Mouse (Mus musculus): ENCODE measurements around the gene Pick1. TPM values are rescaled to one million over a fixed set of nuclear protein-coding genes. Genes with fewer than 3 reads are reported as not detected.

Pick1 gene
- polyA plus RNA-seq (2012; rRNA removed): 48.6 and 52.6 TPM in 2 replicates

DNA sequence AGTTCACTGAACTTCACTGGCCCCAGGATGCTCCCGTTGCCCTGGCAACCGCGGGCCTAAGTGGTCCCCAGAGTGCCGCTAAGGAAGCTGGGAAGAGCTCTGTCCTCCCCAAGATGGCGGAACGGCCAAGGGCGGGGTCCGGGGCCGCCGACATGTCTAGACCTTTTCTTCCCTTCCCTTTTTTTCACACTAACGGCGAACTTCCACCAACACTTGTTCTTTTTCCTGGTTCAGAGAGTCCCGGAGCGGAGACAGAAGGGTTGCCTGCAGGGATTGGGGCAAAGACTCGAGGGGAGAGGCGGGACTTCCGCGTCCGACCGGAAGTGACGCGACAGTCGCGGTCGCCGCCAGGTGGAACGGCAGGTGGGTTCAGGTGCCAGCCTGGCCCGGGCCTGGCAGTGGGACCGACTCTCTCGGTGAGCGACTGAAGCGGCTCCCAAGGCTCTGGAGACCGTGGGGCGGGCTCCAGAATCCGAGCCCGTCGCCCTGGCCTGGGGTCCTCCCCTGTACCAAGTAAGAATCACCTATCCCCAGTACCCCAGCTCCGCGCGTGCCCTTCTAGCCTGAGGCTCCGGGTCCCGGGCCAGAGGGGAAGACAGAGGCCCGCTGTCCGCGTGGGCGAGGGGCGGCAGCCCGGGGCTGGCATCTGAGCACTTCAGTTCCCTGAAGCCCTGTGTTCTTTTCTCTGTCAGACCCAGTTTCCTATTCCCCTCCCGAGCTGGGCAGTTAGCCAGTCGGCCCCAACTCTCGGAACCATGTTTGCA, at the start of gene Pick1, which contains the start of gene Gm49486:
Gene Pick1 (plus strand): TSS at position 116 of the 764 bp plus-strand sequence.
Gene Gm49486 (plus strand): TSS at position 334 of the 764 bp plus-strand sequence.

GRCm38 (mm10) chr15:79254661-79255060, 25.7 kb downstream of the Pick1 start, which contains the start of gene Slc16a8:
Slc16a8 (minus strand) TSS chr15:79254761.

GRCm38 (mm10) chr15:79285399-79285798, 56.4 kb downstream of the Pick1 start, which contains the start of gene Baiap2l2:
Baiap2l2 (minus strand) TSS chr15:79285537.

Other genes with a start within 250 kb of the Pick1 start
- gene H1f0, start 200.7 kb upstream of the Pick1 start, polyA plus RNA-seq (2012; rRNA removed): 248 and 259 TPM in 2 replicates
- gene Galr3, start 187.3 kb upstream of the Pick1 start, polyA plus RNA-seq (2012; rRNA removed): 1.4 and 1.6 TPM in 2 replicates
- gene Ankrd54, start 166.3 kb upstream of the Pick1 start, polyA plus RNA-seq (2012; rRNA removed): 64.5 and 65.7 TPM in 2 replicates
- gene Eif3l, start 154.0 kb upstream of the Pick1 start, polyA plus RNA-seq (2012; rRNA removed): 132 and 153 TPM in 2 replicates
- 22.2 and 23.4 TPM in 2 replicates for gene Micall1, start 120.3 kb upstream of the Pick1 start, polyA plus RNA-seq (2012; rRNA removed)
- gene Polr2f, start 88.2 kb upstream of the Pick1 start, polyA plus RNA-seq (2012; rRNA removed): 44.7 and 62.6 TPM in 2 replicates
- 2.0 and 4.5 TPM in 2 replicates for gene 1700088E04Rik, start 87.9 kb upstream of the Pick1 start, polyA plus RNA-seq (2012; rRNA removed)
- 9.8 and 10.4 TPM in 2 replicates for gene Sox10, start 63.9 kb upstream of the Pick1 start, polyA plus RNA-seq (2012; rRNA removed)
- gene Gm49486, start 218 bp downstream of the Pick1 start, polyA plus RNA-seq (2012; rRNA removed): not detected in 2 replicates
- gene Slc16a8, start 25.6 kb downstream of the Pick1 start, polyA plus RNA-seq (2012; rRNA removed): 0.44 and 1.8 TPM in 2 replicates
- 156 and 160 TPM in 2 replicates for gene Baiap2l2, start 56.4 kb downstream of the Pick1 start, polyA plus RNA-seq (2012; rRNA removed)
- 18.6 and 21.0 TPM in 2 replicates for gene Pla2g6, start 99.2 kb downstream of the Pick1 start, polyA plus RNA-seq (2012; rRNA removed)
- gene Maff, start 117.4 kb downstream of the Pick1 start, polyA plus RNA-seq (2012; rRNA removed): 14.4 and 17.4 TPM in 2 replicates
- gene Tmem184b, start 174.4 kb downstream of the Pick1 start, polyA plus RNA-seq (2012; rRNA removed): 179 and 187 TPM in 2 replicates
- gene Csnk1e, start 226.4 kb downstream of the Pick1 start, polyA plus RNA-seq (2012; rRNA removed): 33.1 and 37.6 TPM in 2 replicates

Data from colon, adult 2 months (tissue).